Mouse (Mus musculus) left cerebral cortex, postnatal 25 days (tissue): ENCODE measurements around the gene Klrg2. TPM values are rescaled to one million over a fixed set of nuclear protein-coding genes. Genes with fewer than 3 reads are reported as not detected.
A peak's percentile ranks its signal among the peaks of the same experiment; 100 is the strongest.

Experiments
- DNase-seq, 2 experiments: peaks; one replicate each; pipeline ENCODE4 v3.0.0; 2022; ENCODE audit warnings: low spot score in 2 of 2, mixed read lengths in 1 of 2
- intact Hi-C: fragments of 180-260 bp; cut with DNase I; formaldehyde crosslinking; loops from one replicate; pipeline ENCODE4 v1.15.1; 2025
- total RNA-seq, 2 experiments: library from RNA; stranded (reverse); gene quantifications; 2 replicates each; pipeline ENCODE4 v1.2.3; 2021

The Klrg2 gene
- total RNA-seq, 2 experiments from 2014 or later = 0.50 to 0.99 TPM

DNA sequence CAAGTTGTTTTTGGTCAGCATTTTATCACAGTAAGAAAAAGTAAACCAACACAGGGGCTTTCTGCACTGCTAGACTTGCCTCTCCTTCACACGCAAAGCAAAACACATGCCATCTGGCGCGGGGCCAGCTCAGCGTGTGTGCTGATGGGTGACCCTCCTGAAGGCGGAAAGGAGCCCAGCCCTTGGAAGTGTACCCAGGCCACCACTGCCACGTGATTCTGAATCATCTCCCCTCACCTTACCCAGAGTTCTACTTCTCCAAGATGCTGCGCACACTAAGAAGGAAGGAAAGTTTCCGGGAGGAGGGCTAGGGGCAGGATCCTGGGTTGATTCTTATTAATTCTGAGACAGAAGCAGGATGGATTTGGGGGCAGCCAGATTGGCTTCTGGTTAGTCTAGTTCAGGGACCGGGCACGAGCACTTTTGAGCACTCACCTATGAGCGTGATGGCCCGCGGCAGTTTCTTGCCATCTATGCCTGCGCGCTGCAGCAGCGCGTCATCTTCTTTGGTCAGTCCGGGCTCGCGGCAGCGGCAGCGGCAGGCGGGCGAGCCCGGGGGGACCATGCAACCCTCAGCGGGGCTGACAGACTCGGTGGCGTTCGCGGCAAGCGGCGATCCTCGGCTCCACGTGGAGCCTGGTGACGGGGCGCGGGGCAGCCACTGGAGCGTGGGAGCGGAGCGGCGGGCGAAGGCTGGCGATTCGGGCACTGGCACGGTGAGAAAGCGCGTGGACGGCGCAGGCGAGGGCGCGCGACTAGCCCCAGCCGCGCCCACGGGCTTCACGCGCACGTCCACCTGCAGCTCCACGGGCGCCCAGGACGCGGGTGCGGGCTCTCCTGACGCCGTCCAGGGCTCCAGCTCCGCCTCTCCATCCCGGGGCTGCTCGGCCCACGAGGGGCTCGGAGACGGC is 846 bp downstream of the Klrg2 start:
- intact Hi-C loops = no loop called here
- peak in 1 of 2 experiments; percentile 19 for DNase-seq

DNA sequence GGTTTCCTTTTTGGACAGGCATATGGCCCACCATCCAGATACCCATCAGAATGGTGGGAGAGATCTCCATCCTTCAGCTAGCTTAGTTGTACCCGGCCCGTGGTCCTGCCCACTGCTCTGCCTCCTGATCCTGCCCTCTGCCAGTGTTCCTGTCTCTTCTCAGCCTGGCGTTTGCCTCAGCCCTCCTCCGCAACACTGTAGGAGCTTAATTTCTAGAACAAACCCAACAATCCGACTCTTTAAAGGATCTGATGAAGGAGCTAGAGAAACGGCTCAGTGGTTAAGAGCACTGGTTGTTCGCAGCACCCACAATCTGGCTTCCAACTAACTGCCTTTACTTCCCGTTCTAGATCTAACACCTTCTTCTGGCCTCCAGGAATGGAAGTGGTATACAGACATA is 2.6 kb downstream of the Klrg2 start:
- DNase-seq = no peak
- intact Hi-C loops = no loop called here

DNA sequence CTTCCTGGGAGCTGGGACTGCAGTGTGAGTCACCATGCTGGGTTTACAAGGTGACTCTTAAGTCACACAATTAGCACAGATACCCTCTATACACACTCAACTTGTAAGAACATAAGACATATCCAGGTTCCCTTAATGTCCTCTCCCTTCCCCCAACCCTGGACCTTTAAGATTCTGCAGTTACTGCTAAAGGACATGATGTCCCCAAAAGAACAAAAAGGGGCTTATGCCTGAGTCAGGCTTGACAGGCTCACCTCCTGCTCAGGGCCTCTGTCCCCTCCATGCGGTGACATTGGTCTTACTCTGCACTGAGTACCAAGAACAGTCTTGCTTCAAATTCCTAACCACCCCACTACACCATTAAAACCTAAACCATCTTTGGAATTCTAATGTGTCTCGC is 4.2 kb downstream of the Klrg2 start:
- intact Hi-C loops = no loop called here
- no peak for DNase-seq

DNA sequence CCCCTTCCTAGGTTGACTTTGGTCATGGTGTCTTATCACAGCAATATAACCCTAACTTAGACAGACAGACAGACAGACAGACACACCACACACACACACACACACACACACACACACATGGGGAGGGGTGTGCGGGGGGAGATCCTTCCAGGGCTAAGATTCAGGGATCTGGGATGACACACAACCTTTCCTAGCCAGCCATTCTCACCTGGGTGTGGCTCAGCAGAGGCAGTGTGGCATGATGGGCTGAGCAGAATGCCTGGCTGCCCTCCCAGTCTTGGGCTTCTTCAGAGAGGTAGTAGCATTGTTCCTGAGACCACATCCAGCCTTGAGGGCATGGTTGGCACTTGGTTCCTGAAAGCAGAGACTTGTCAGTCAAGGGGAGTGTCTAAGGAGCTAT is 7.5 kb downstream of the Klrg2 start:
- no peak for DNase-seq
- intact Hi-C loops = no loop called here

DNA sequence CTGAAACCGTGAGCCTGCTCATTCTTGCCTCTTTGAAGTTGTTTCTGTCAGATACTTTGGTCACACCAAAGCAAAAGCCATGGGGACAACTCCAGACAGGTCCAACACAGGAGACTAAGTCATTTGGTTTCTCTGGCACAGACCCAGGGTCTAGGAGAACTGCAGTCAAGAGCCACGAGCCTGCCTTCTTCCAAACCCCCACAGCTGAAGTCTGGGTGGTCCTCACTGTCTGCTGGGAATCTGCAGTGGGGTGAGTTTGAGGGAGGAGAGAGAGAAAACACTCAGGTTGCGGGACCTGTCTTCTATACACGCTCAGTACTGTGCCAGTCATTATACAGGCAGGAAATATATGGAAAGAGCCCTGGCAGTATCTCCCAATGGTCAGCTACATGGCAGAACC is 9.6 kb downstream of the Klrg2 start:
- intact Hi-C loops = no loop called here
- DNase-seq = no peak

DNA sequence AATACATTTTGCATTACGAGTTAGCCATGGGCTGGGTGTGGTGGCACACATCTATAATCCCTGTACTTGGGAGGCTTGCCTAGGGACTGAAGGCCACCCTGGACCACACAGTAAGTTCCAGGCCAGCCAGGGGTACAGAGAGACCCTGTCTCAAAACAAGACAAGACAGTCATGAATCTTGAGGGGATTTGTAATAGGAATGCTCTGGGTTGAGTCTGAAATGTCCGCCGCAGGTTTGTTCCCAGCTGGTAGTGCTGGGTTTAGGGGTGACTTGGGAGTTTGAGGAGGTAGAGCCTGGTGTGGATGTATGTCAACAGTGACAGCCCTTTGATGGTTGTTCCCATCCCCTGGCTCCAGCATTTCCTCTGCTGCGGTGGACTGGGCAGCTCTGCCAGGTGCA is 10.0 kb downstream of the Klrg2 start:
- DNase-seq = no peak
- intact Hi-C loops = no loop called here

DNA sequence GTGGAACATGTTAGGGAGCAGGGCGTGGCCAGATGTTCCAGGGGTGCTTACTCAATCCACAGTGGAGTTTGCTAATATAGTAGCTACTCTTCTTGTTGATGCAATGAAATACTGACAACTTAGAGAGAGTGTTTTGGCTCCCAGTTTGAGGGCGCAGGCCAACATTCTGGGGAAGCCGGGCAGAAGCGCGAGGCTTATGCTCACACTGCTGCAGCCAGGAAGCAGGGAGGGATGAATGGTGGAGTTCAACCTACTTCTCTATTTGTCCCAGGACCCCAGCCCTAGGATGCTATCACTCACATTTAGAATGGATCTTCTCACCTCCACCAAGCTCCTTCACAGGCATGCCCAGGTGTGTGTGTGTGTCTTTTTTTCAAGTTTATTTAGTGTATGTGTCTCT is 11.0 kb downstream of the Klrg2 start:
- intact Hi-C loops = no loop called here
- no peak for DNase-seq

DNA sequence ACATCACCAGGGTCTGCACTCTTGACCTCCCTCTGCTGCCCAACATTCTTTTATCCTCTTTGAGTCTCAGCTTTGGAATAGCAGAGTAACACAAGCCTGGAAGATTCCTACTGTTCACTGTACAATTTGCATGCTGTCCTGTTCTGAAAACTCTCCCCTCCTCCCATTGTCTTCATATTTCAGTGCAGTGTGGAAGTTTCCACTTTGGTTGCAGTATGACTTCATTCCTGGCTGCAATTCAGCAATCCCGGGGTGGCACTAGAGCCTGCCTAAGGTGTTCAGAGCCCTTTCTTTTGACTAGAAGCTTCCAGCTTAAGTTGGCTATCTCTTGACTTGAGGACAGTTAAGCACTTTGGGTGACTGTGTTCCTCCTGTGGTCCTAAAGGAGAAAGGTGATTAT is 12.6 kb downstream of the Klrg2 start:
- peak in 1 of 2 experiments; percentile 61 for DNase-seq
- intact Hi-C loops = no loop called here

DNA sequence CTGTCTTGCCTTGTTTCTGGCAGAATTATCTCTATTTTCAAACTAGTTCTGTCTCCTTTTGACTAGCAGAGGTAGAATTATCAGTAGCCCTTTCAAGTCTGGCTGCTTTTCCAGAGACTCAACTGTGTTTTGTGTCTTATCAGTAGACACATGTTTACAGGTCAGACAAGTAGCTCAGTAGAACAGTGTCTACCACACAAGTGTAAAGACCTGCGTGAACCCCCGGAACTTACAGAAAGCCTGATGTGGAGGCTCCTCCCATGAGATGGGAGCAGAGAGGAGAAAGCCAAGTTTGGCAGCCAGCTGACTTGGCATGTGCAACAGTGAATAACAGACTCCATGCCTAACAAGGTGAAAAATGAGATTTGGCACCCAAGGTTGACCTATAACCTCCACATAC is 13.6 kb downstream of the Klrg2 start:
- intact Hi-C loops = no loop called here
- no peak for DNase-seq

DNA sequence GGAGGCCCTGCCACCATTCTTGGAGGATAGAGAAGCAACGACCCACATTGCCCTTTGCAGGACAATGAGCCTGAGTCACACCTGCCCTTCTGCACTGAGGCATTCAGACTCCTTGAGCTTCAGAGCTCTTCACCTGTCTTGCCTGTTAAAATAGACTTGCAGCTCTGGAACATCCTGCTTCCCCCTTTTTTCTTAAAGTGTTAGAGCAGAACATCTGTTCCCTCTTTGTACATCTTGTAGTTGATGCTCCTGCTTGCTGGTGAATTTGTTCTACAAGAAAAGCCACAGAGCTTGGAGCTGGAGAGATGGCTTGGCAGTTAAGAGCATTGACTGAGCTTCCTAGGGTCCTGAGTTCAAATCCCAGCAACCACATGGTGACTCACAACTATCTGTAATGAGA is 14.6 kb downstream of the Klrg2 start:
- intact Hi-C loops = no loop called here
- DNase-seq = peak in 1 of 2 experiments; percentile 62

DNA sequence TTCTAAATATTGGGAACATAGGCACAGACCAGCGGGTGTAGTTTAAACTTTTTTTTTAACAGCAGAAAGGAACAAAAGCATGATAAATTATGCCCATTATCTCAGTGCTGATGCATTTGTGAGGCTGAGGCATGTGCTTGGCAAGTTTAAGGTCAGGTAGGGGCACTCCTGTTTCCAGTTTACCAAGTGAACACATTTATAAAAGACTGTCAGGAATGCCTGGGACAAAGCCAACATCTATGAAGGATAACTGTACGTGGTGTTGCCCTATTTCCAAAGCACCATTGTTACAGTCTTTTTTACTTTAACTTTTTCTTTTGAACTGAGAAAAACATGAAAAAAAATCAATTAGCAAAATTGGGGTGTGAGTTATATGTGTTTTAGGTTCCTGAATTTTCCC is 27.1 kb downstream of the Klrg2 start:
- no peak for DNase-seq
- intact Hi-C loops = no loop called here

DNA sequence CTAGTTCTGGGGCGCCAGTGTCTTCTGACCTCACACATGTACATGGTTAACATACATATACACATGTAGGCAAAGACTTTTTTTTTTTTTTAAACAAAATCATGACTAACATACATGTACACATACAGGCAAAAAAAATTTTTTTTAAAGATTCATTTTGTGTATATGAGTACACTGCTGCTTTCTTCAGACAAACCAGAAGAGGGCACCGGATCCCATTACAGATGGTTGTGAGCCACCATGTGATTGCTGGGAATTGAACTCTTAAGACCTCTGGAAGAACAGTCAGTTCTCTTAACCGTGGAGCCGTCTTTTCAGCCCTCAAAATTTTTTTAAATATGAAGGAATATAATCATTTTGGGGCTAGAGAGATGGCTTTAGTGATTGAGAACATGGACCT is 39.6 kb downstream of the Klrg2 start:
- DNase-seq = no peak

DNA sequence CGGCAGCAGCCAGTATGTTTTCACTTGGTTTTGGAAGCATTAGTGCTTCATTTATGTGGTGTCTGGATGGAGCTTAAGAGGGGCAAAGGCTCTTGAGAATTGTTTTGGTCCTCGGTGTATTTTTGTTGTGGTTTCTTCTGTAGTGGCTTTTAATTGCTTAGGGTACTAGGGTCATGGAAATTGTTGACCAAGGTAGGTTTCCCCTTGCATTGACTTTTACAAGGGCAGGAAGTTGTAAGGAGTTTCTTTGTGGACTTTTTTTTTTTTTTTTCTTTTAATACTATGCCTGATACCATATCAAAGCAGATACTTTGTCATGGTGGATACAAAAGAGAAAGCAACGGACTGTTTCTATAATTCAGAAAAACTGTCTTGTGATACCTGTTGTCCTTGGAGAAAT is 55.3 kb downstream of the Klrg2 start:
- DNase-seq = no peak
- intact Hi-C loops = no loop called here

More for the DNA sequence above, 39.6 kb downstream of the Klrg2 start:
- intact Hi-C loops = loop anchor here (5.0 to 10.0 kb wide), 2 partner anchors 97 to 105 kb away; no protein-coding TSS in a partner anchor

DNA sequence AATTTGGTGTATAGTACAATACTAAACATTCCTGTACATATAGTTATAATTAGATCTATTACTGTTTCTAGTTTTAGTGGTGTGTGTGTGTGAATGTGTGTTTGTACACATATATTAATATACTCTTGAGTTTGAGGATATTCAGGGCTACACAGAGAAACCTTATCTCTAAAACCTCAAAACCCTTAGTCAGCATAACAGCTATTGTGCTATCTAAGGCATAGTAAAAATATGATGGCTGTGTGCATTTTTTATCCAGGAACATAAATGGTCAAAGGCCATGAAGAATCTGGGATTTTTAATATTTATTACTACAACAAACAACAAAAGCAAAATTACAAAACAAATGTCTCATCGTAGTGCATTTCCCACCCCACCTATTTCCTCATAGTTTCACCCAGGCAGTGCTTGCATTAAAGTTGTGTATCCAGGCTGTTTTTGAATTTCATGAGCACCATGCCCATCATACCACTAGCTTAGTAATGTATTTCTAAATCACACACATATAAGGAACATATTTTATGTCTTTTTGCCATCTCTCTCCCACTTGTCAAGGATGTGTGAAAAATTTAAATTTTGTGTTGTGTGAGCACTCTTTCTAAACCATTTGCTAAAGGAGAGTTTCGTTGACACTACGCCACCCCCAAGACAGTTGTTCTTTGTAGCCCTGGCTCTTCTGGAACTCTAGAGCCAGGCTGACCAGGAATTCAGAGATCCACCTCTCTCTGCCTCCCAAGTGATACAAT is 56.8 kb downstream of the Klrg2 start:
- DNase-seq = peak in 1 of 2 experiments; percentile 63

DNA sequence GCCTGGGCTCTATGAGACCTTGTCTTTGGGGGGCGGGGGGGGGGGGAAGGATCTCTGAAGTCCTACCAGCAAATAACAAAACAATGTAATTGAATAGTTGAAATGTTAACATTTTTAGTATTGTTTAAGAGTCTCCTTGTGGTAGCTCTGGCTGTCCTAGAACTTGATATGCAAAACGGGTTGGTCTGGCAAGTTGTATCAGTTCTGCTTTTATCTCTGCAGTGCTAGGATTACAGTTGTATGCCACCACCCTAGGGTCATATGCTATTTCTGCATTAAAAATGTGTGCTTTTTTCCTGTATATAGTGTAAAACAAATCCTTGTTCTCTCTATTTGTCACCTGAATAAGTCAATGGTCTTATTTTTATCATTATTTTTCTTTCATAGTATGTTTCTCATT is 60.9 kb downstream of the Klrg2 start:
- intact Hi-C loops = no loop called here
- no peak for DNase-seq

More for the DNA sequence above, 56.8 kb downstream of the Klrg2 start:
- intact Hi-C loops = no loop called here

Other genes with a start within 250 kb of the Klrg2 start
- gene Ubn2, start 203.3 kb downstream of the Klrg2 start, total RNA-seq = 10 to 100 TPM; 40.0 to 51.6 TPM
- gene Fmc1, start 103.7 kb downstream of the Klrg2 start, total RNA-seq = 10 to 100 TPM; 52.8 to 55.1 TPM
- 100 to 1,000 TPM; 154 to 171 TPM for gene Luc7l2, start 85.9 kb downstream of the Klrg2 start, total RNA-seq
- gene Clec2l, start 25.8 kb upstream of the Klrg2 start, total RNA-seq = 10 to 100 TPM; 87.5 to 89.3 TPM
- gene Tbxas1, start 238.2 kb upstream of the Klrg2 start, total RNA-seq = 1 to 10 TPM; 3.0 to 3.3 TPM
- gene Hipk2, start 238.9 kb upstream of the Klrg2 start, total RNA-seq = 10 to 100 TPM; 48.8 to 59.7 TPM